8 mouse cellular contexts compared by ENCODE assay signal in the genomic region with DNA sequence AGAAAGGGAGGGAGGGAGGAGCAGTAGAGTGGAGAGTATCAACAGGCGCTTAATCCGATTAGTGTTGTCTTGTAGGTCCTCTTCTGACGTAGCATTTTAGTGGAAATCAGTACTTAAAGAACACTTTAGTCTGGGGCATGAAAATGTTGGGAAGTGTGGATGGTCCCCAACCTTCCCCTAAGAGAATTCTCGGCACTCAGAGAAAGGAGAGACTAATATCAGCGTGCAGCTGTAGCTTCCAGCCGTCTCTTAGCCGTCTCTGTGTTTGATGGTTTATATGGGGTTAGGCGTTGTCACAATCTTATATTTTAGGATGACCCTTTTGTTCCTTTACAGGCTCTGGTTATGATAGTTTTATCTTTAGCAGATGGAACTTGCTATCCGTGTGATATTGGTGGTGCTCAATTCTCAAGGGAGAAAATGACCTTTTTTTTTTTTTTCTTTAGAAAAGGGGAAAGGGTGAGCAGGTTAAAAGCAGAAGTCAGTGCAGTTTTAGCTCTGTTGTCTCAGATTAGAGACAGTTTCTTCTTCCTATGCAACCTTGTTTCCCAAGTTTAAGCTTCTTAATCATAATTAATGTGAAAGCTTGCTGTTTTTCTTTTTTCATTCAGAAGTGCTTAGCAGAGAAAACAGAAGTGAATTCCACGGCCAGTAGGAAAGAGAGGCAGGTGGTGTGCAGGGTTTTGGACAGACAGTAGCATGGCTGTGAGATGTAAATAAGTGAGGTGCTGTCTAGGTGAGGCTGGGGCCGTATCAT. TPM values are rescaled to one million over a fixed set of nuclear protein-coding genes. Genes with fewer than 3 reads are reported as not detected.
DNase-seq lines count a peak whose midpoint lies in the region; ATAC-seq and TF ChIP-seq lines count a peak whose summit lies in the region.

No protein-coding gene starts in this region.

- H3K4me1 ChIP-seq in lung, embryonic 15.5 days: peaks cover 16% of the 10 kb centered on the region
- peaks cover 5% of the 10 kb centered on the region for H3K4me1 ChIP-seq in embryonic fibroblast, embryonic 13.5 days (ENCODE audit: control insufficient read depth, insufficient read depth, low read length)
- peaks cover 10% of the 10 kb centered on the region for H3K4me1 ChIP-seq in limb, embryonic 14.5 days (ENCODE audit: control insufficient read depth, insufficient read depth, low read length)
- 0 out of 2 replicates have a peak, but pooled peaks cover 4% of the 10 kb centered on the region for H3K4me1 ChIP-seq in stomach, embryonic 14.5 days (ENCODE audit: control insufficient read depth, insufficient read depth, low read length)

- H3K9ac ChIP-seq in lung, embryonic 15.5 days: peak overlapping the region; percentile 76
- H3K9ac ChIP-seq in limb, embryonic 14.5 days (ENCODE audit: low read depth, low read length, severe bottlenecking): peak overlapping the region; percentile 80
- peak overlapping the region; percentile 57 for H3K9ac ChIP-seq in stomach, embryonic 14.5 days (replicated peaks; ENCODE audit: low read depth, low read length)

- ATAC-seq in lung, embryonic 15.5 days (ENCODE audit: borderline replicate concordance, extremely low read depth, low FRiP score, low TSS enrichment): no peak
- no peak for ATAC-seq in limb, embryonic 14.5 days (ENCODE audit: low FRiP score, low read depth)
- no peak for ATAC-seq in stomach, embryonic 14.5 days (ENCODE audit: insufficient number of reproducible peaks, insufficient read depth, low FRiP score, low read depth)

- no peak for TF ChIP-seq POLR2A in embryonic fibroblast, embryonic 13.5 days (IDR thresholded peaks at IDR 0.05; ENCODE audit: low read depth, low read length)
- no peak for TF ChIP-seq POLR2A in limb, embryonic 14.5 days (IDR thresholded peaks at IDR 0.05; ENCODE audit: borderline replicate concordance, extremely low read depth, insufficient read depth, insufficient read length)

- WGBS in lung, embryonic 15.5 days: 11% methylated on average over 11 of the region's 11 CpGs
- WGBS in limb, embryonic 14.5 days: 18% methylated on average over 11 of the region's 11 CpGs
- 12% methylated on average over 11 of the region's 11 CpGs for WGBS in stomach, embryonic 14.5 days

- peak overlapping the region; percentile 81 for H3K4me3 ChIP-seq in lung, embryonic 15.5 days
- H3K4me3 ChIP-seq in embryonic fibroblast, embryonic 13.5 days (ENCODE audit: insufficient read depth, low read length): peak overlapping the region; percentile 86
- H3K4me3 ChIP-seq in limb, embryonic 14.5 days (replicated peaks; ENCODE audit: low read length): peak overlapping the region; percentile 61
- H3K4me3 ChIP-seq in stomach, embryonic 14.5 days (ENCODE audit: low read depth, low read length): peak overlapping the region; percentile 58

- H3K9me3 ChIP-seq in lung, embryonic 15.5 days: no peaks in the 10 kb centered on the region
- no peaks in the 10 kb centered on the region for H3K9me3 ChIP-seq in limb, embryonic 14.5 days (ENCODE audit: control insufficient read depth, low read length)
- H3K9me3 ChIP-seq in stomach, embryonic 14.5 days (ENCODE audit: control insufficient read depth, low read depth, low read length): no peaks in the 10 kb centered on the region

- H3K4me2 ChIP-seq in lung, embryonic 15.5 days: peak overlapping the region; percentile 68
- peak overlapping the region; percentile 65 for H3K4me2 ChIP-seq in limb, embryonic 14.5 days (replicated peaks; ENCODE audit: low read depth, low read length, severe bottlenecking)
- H3K4me2 ChIP-seq in stomach, embryonic 14.5 days (replicated peaks; ENCODE audit: low read depth, low read length): peak overlapping the region; percentile 81

- peaks cover 10% of the 10 kb centered on the region for H3K36me3 ChIP-seq in lung, embryonic 15.5 days
- peaks cover 14% of the 10 kb centered on the region for H3K36me3 ChIP-seq in limb, embryonic 14.5 days (ENCODE audit: control insufficient read depth, insufficient read depth, low read length)
- peaks cover 5% of the 10 kb centered on the region for H3K36me3 ChIP-seq in stomach, embryonic 14.5 days (ENCODE audit: control insufficient read depth, insufficient read depth, low read length)

- peak overlapping the region; percentile 66; the same call in 1 of the 2 replicates for H3K27ac ChIP-seq in lung, embryonic 15.5 days
- no peak overlapping the region for H3K27ac ChIP-seq in embryonic fibroblast, embryonic 13.5 days (ENCODE audit: insufficient read depth, low read length)
- peak overlapping the region; percentile 50; the same call in 1 of the 2 replicates for H3K27ac ChIP-seq in limb, embryonic 14.5 days (replicated peaks; ENCODE audit: low read depth, low read length)
- H3K27ac ChIP-seq in stomach, embryonic 14.5 days (ENCODE audit: low read length): no peak overlapping the region

- DNase-seq in lung, postnatal 36 days: no peak
- DNase-seq in limb, embryonic 14.5 days (ENCODE audit: low spot score): no peak
- DNase-seq in urinary bladder, postnatal 25 days (ENCODE audit: low spot score): no peak
- no peak for DNase-seq in left cerebral cortex, postnatal 36 days (ENCODE audit: low spot score in 2 of 2)
- no peak for DNase-seq in layer of hippocampus, adult 11-12 months (ENCODE audit: low spot score)

- no peaks in the 10 kb centered on the region for H3K27me3 ChIP-seq in lung, embryonic 15.5 days
- H3K27me3 ChIP-seq in limb, embryonic 14.5 days (ENCODE audit: control insufficient read depth, insufficient read depth, low read length): no peaks in the 10 kb centered on the region
- no peaks in the 10 kb centered on the region for H3K27me3 ChIP-seq in stomach, embryonic 14.5 days (ENCODE audit: control insufficient read depth, insufficient read depth, low read length)

- intact Hi-C loops in left cerebral cortex, postnatal 36 days (cut with DNase I): no loop called here

- no peak for TF ChIP-seq CTCF in embryonic fibroblast, embryonic 13.5 days (IDR thresholded peaks at IDR 0.05; ENCODE audit: borderline replicate concordance, insufficient read depth, low read length)

RNA-seq across cellular contexts. Expression of a gene that starts 0.8 kb away (rescaled TPM):
- polyA plus RNA-seq in lung, embryonic 15.5 days (2015; fragmentation: Nextera tagmentation; extraction: Ambion mirVana): 76.2 and 78.1 TPM in 2 replicates
- 146 and 152 TPM in 2 replicates for polyA plus RNA-seq in embryonic fibroblast, embryonic 13.5 days (2011; ENCODE audit: insufficient read length, low read depth, missing spikeins)
- polyA plus RNA-seq in limb, embryonic 14.5 days (2012; rRNA removed): 62.5 and 68.4 TPM in 2 replicates
- 58.0 and 60.6 TPM in 2 replicates for polyA plus RNA-seq in limb, embryonic 14.5 days (2014; fragmentation: Nextera tagmentation; extraction: Ambion mirVana)
- 62.0 and 64.9 TPM in 2 replicates for polyA plus RNA-seq in stomach, embryonic 14.5 days (2014; fragmentation: Nextera tagmentation; extraction: Ambion mirVana)
- 10 to 100 TPM; 38.3 to 42.0 TPM for total RNA-seq in left cerebral cortex, postnatal 36 days (2021)

RNA-seq across cellular contexts. Expression of a gene that starts 12.0 kb away (rescaled TPM):
- polyA plus RNA-seq in lung, embryonic 15.5 days (2015; fragmentation: Nextera tagmentation; extraction: Ambion mirVana): 0.18 and 0.21 TPM in 2 replicates
- not detected in 2 replicates for polyA plus RNA-seq in embryonic fibroblast, embryonic 13.5 days (2011; ENCODE audit: insufficient read length, low read depth, missing spikeins)
- not detected in 2 replicates for polyA plus RNA-seq in limb, embryonic 14.5 days (2012; rRNA removed)
- polyA plus RNA-seq in limb, embryonic 14.5 days (2014; fragmentation: Nextera tagmentation; extraction: Ambion mirVana): 0.17 TPM in 1 of 2 replicates, not detected in the other
- polyA plus RNA-seq in stomach, embryonic 14.5 days (2014; fragmentation: Nextera tagmentation; extraction: Ambion mirVana): 0.22 and 0.29 TPM in 2 replicates
- under 1 TPM in 1 of 2 experiments, not detected in 1; 0.54 TPM for total RNA-seq in left cerebral cortex, postnatal 36 days (2021)

RNA-seq across cellular contexts. Expression of a gene that starts 18.8 kb away (rescaled TPM):
- polyA plus RNA-seq in lung, embryonic 15.5 days (2015; fragmentation: Nextera tagmentation; extraction: Ambion mirVana): 7.9 and 9.0 TPM in 2 replicates
- 0.73 and 0.86 TPM in 2 replicates for polyA plus RNA-seq in embryonic fibroblast, embryonic 13.5 days (2011; ENCODE audit: insufficient read length, low read depth, missing spikeins)
- 5.9 and 8.3 TPM in 2 replicates for polyA plus RNA-seq in limb, embryonic 14.5 days (2012; rRNA removed)
- polyA plus RNA-seq in limb, embryonic 14.5 days (2014; fragmentation: Nextera tagmentation; extraction: Ambion mirVana): 3.1 TPM in 2 replicates
- 13.1 and 15.3 TPM in 2 replicates for polyA plus RNA-seq in stomach, embryonic 14.5 days (2014; fragmentation: Nextera tagmentation; extraction: Ambion mirVana)
- 10 to 100 TPM; 13.2 to 17.4 TPM for total RNA-seq in left cerebral cortex, postnatal 36 days (2021)

RNA-seq across cellular contexts. Expression of a gene that starts 32.6 kb away (rescaled TPM):
- 47.7 and 52.1 TPM in 2 replicates for polyA plus RNA-seq in lung, embryonic 15.5 days (2015; fragmentation: Nextera tagmentation; extraction: Ambion mirVana)
- 75.4 and 97.1 TPM in 2 replicates for polyA plus RNA-seq in embryonic fibroblast, embryonic 13.5 days (2011; ENCODE audit: insufficient read length, low read depth, missing spikeins)
- polyA plus RNA-seq in limb, embryonic 14.5 days (2012; rRNA removed): 51.5 and 59.9 TPM in 2 replicates
- polyA plus RNA-seq in limb, embryonic 14.5 days (2014; fragmentation: Nextera tagmentation; extraction: Ambion mirVana): 51.7 and 54.3 TPM in 2 replicates
- polyA plus RNA-seq in stomach, embryonic 14.5 days (2014; fragmentation: Nextera tagmentation; extraction: Ambion mirVana): 38.9 and 42.2 TPM in 2 replicates
- total RNA-seq in left cerebral cortex, postnatal 36 days (2021): 10 to 100 TPM; 18.2 to 20.0 TPM

RNA-seq across cellular contexts. Expression of a gene that starts 50.1 kb away (rescaled TPM):
- polyA plus RNA-seq in lung, embryonic 15.5 days (2015; fragmentation: Nextera tagmentation; extraction: Ambion mirVana): 3.4 and 3.8 TPM in 2 replicates
- 12.0 and 13.1 TPM in 2 replicates for polyA plus RNA-seq in embryonic fibroblast, embryonic 13.5 days (2011; ENCODE audit: insufficient read length, low read depth, missing spikeins)
- polyA plus RNA-seq in limb, embryonic 14.5 days (2012; rRNA removed): 4.8 and 5.7 TPM in 2 replicates
- polyA plus RNA-seq in limb, embryonic 14.5 days (2014; fragmentation: Nextera tagmentation; extraction: Ambion mirVana): 3.7 and 4.6 TPM in 2 replicates
- polyA plus RNA-seq in stomach, embryonic 14.5 days (2014; fragmentation: Nextera tagmentation; extraction: Ambion mirVana): 3.7 and 4.1 TPM in 2 replicates
- 10 to 100 TPM; 18.5 to 23.0 TPM for total RNA-seq in left cerebral cortex, postnatal 36 days (2021)

Comparison
In these comparisons a context has a peak if more than half of its experiments do, and no peak if none do; other contexts are left out.
1. H3K27ac ChIP-seq: peak in lung, embryonic 15.5 days (single experiment) and limb, embryonic 14.5 days (single experiment); none in embryonic fibroblast, embryonic 13.5 days (single experiment) and stomach, embryonic 14.5 days (single experiment).
2. Peak in every context shown above with its lines, with median percentiles within 50 percentile points of each other: H3K4me2 ChIP-seq, H3K4me3 ChIP-seq and H3K9ac ChIP-seq.